In genomic region chr12:73545672-73546085, GRCm38 (mm10) we compare ENCODE assay signal across 8 mouse cellular contexts. TPM values are rescaled to one million over a fixed set of nuclear protein-coding genes. Genes with fewer than 3 reads are reported as not detected.
A peak's percentile ranks its signal among the peaks of the same experiment; 100 is the strongest.
DNase-seq lines count a peak whose midpoint lies in the region; ATAC-seq lines count a peak whose summit lies in the region.

No protein-coding gene starts in this region.

- ATAC-seq in embryonic facial prominence, embryonic 12.5 days (ENCODE audit: insufficient number of reproducible peaks, insufficient read depth, low FRiP score, low TSS enrichment): peak; percentile 13; the same call in 1 of the 2 replicates
- ATAC-seq in heart, embryonic 14.5 days (ENCODE audit: insufficient number of reproducible peaks, insufficient read depth, low FRiP score, low read depth): peak; percentile 31; the same call in 1 of the 2 replicates
- peak; percentile 52; the same call in 1 of the 2 replicates for ATAC-seq in kidney, embryonic 15.5 days (replicated peaks; ENCODE audit: low FRiP score)
- peak; percentile 34 for ATAC-seq in stomach, embryonic 14.5 days (ENCODE audit: insufficient number of reproducible peaks, insufficient read depth, low FRiP score, low read depth)

- H3K4me3 ChIP-seq in embryonic facial prominence, embryonic 12.5 days: peak overlapping the region; percentile 54
- H3K4me3 ChIP-seq in heart, embryonic 14.5 days (ENCODE audit: control insufficient read depth in 1 of 2, insufficient read depth in 1 of 2, low read depth in 1 of 2, low read length in 2 of 2): peak overlapping the region; percentile 39 to 53
- peak overlapping the region; percentile 48 for H3K4me3 ChIP-seq in kidney, embryonic 15.5 days (replicated peaks)
- H3K4me3 ChIP-seq in stomach, embryonic 14.5 days (ENCODE audit: low read depth, low read length): peak overlapping the region; percentile 44

- WGBS in embryonic facial prominence, embryonic 12.5 days: under 1% methylated on average over 55 of the region's 55 CpGs
- WGBS in heart, embryonic 14.5 days: under 1% methylated on average over 52 of the region's 55 CpGs
- under 1% methylated on average over 55 of the region's 55 CpGs for WGBS in kidney, embryonic 15.5 days
- WGBS in stomach, embryonic 14.5 days: 2% methylated on average over 55 of the region's 55 CpGs

- peak overlapping the region; percentile 76 for H3K4me2 ChIP-seq in embryonic facial prominence, embryonic 12.5 days (replicated peaks)
- H3K4me2 ChIP-seq in heart, embryonic 14.5 days (ENCODE audit: low read length): peak overlapping the region; percentile 84
- peak overlapping the region; percentile 65 for H3K4me2 ChIP-seq in kidney, embryonic 15.5 days
- H3K4me2 ChIP-seq in stomach, embryonic 14.5 days (replicated peaks; ENCODE audit: low read depth, low read length): peak overlapping the region; percentile 64

- no peaks in the 10 kb centered on the region for H3K36me3 ChIP-seq in embryonic facial prominence, embryonic 12.5 days
- H3K36me3 ChIP-seq in heart, embryonic 14.5 days (ENCODE audit: control insufficient read depth, insufficient read depth, low read length): no peaks in the 10 kb centered on the region
- no peaks in the 10 kb centered on the region for H3K36me3 ChIP-seq in kidney, embryonic 15.5 days
- no peaks in the 10 kb centered on the region for H3K36me3 ChIP-seq in stomach, embryonic 14.5 days (ENCODE audit: control insufficient read depth, insufficient read depth, low read length)

- H3K27me3 ChIP-seq in embryonic facial prominence, embryonic 12.5 days: peaks cover 35% of the 10 kb centered on the region
- H3K27me3 ChIP-seq in heart, embryonic 14.5 days (ENCODE audit: control insufficient read depth, insufficient read depth, low read length): peaks cover 92% of the 10 kb centered on the region
- H3K27me3 ChIP-seq in kidney, embryonic 15.5 days: peaks cover 96% of the 10 kb centered on the region
- peaks cover 42% of the 10 kb centered on the region for H3K27me3 ChIP-seq in stomach, embryonic 14.5 days (ENCODE audit: control insufficient read depth, insufficient read depth, low read length)

- DNase-seq in cerebellum, postnatal 10 days: peak; percentile 54 to 57
- DNase-seq in cerebellum, adult 18-20 months: no peak
- peak; percentile 53 for DNase-seq in lung, postnatal 10 days
- no peak for DNase-seq in cerebellum, postnatal 36 days

- H3K9me3 ChIP-seq in embryonic facial prominence, embryonic 12.5 days: no peaks in the 10 kb centered on the region
- H3K9me3 ChIP-seq in heart, embryonic 14.5 days (ENCODE audit: control insufficient read depth, low read length): no peaks in the 10 kb centered on the region
- H3K9me3 ChIP-seq in kidney, embryonic 15.5 days (replicated peaks): no peaks in the 10 kb centered on the region
- H3K9me3 ChIP-seq in stomach, embryonic 14.5 days (ENCODE audit: control insufficient read depth, low read depth, low read length): no peaks in the 10 kb centered on the region

- H3K4me1 ChIP-seq in embryonic facial prominence, embryonic 12.5 days: peaks cover 9% of the 10 kb centered on the region; the same call in 1 of the 2 replicates
- H3K4me1 ChIP-seq in heart, embryonic 14.5 days (ENCODE audit: control insufficient read depth in 2 of 2, insufficient read depth in 2 of 2, low read length in 2 of 2): peaks cover 2 to 12% of the 10 kb centered on the region in 2 experiments; a peak in 2 of 4 replicates
- H3K4me1 ChIP-seq in kidney, embryonic 15.5 days: peaks cover 21% of the 10 kb centered on the region
- no peaks in the 10 kb centered on the region for H3K4me1 ChIP-seq in stomach, embryonic 14.5 days (ENCODE audit: control insufficient read depth, insufficient read depth, low read length)

- peak overlapping the region; percentile 50 for H3K27ac ChIP-seq in embryonic facial prominence, embryonic 12.5 days
- no peak overlapping the region for H3K27ac ChIP-seq in heart, embryonic 14.5 days (replicated peaks in 1 of 2; ENCODE audit: control insufficient read depth in 1 of 2, insufficient read depth in 1 of 2, low read depth in 2 of 2, low read length in 2 of 2)
- H3K27ac ChIP-seq in kidney, embryonic 15.5 days: 0 out of 2 replicates have a peak overlapping the region, but pooled peaks have one; percentile 7
- peak overlapping the region; percentile 39; the same call in 1 of the 2 replicates for H3K27ac ChIP-seq in stomach, embryonic 14.5 days (ENCODE audit: low read length)

- peak overlapping the region; percentile 67 for H3K9ac ChIP-seq in embryonic facial prominence, embryonic 12.5 days
- peak overlapping the region; percentile 68 for H3K9ac ChIP-seq in heart, embryonic 14.5 days (ENCODE audit: low read length)
- peak overlapping the region; percentile 16 for H3K9ac ChIP-seq in kidney, embryonic 15.5 days
- peak overlapping the region; percentile 30; the same call in 1 of the 2 replicates for H3K9ac ChIP-seq in stomach, embryonic 14.5 days (replicated peaks; ENCODE audit: low read depth, low read length)

RNA-seq across cellular contexts. Expression of gene Tmem30b, which starts 0.5 kb away (rescaled TPM):
- 15.2 and 16.0 TPM in 2 replicates for polyA plus RNA-seq in embryonic facial prominence, embryonic 12.5 days (2016; fragmentation: Nextera tagmentation; extraction: Ambion mirVana)
- polyA plus RNA-seq in heart, embryonic 14.5 days (2014; fragmentation: Nextera tagmentation; extraction: Ambion mirVana): 0.11 and 0.27 TPM in 2 replicates
- 9.8 and 11.6 TPM in 2 replicates for polyA plus RNA-seq in kidney, embryonic 15.5 days (2015; fragmentation: Nextera tagmentation; extraction: Ambion mirVana)
- 14.5 and 16.8 TPM in 2 replicates for polyA plus RNA-seq in stomach, embryonic 14.5 days (2014; fragmentation: Nextera tagmentation; extraction: Ambion mirVana)

RNA-seq across cellular contexts. Expression of gene Prkch, which starts 38.9 kb away (rescaled TPM):
- 13.9 and 14.9 TPM in 2 replicates for polyA plus RNA-seq in embryonic facial prominence, embryonic 12.5 days (2016; fragmentation: Nextera tagmentation; extraction: Ambion mirVana)
- 14.3 and 16.5 TPM in 2 replicates for polyA plus RNA-seq in heart, embryonic 14.5 days (2014; fragmentation: Nextera tagmentation; extraction: Ambion mirVana)
- polyA plus RNA-seq in kidney, embryonic 15.5 days (2015; fragmentation: Nextera tagmentation; extraction: Ambion mirVana): 10.9 and 11.9 TPM in 2 replicates
- polyA plus RNA-seq in stomach, embryonic 14.5 days (2014; fragmentation: Nextera tagmentation; extraction: Ambion mirVana): 12.0 and 12.1 TPM in 2 replicates

Comparison
In these comparisons a context has a peak if more than half of its experiments do, and no peak if none do; other contexts are left out.
1. DNase-seq: peak in cerebellum, postnatal 10 days (2 of 2) and lung, postnatal 10 days (single experiment); none in cerebellum, adult 18-20 months (0 of 2) and cerebellum, postnatal 36 days (0 of 2).
2. H3K27ac ChIP-seq: peak in embryonic facial prominence, embryonic 12.5 days (single experiment), kidney, embryonic 15.5 days (single experiment) and stomach, embryonic 14.5 days (single experiment); none in heart, embryonic 14.5 days (0 of 2).
3. H3K9ac ChIP-seq: peak in every context shown above with its lines; median percentile 68 in heart, embryonic 14.5 days; 67 in embryonic facial prominence, embryonic 12.5 days; 30 in stomach, embryonic 14.5 days; 16 in kidney, embryonic 15.5 days.
4. Peak in every context shown above with its lines, with median percentiles within 50 percentile points of each other: ATAC-seq, H3K4me2 ChIP-seq and H3K4me3 ChIP-seq.